Mouse (Mus musculus) adrenal gland, postnatal 14 days (tissue): ENCODE results near the gene Bri3. TPM values are rescaled to one million over a fixed set of nuclear protein-coding genes. Genes with fewer than 3 reads are reported as not detected.

Source experiments
- DNase-seq: peaks from one replicate; pipeline ENCODE4 v3.0.0; 2021; ENCODE audit warnings: mixed read lengths
- long read RNA-seq, 2 experiments: library from polyadenylated mRNA; stranded (forward); transcript quantifications; one replicate each; pipeline ENCODE4 v2.0.0; 2021
- total RNA-seq: library from RNA; stranded (reverse); gene quantifications from 2 replicates; pipeline ENCODE4 v1.2.3, GENCODE M21; 2021

The Bri3 gene
- total RNA-seq, result 123 and 128 TPM in 2 replicates
- long read RNA-seq, experiment 1, transcript Bri3-201 (3 exons, 955 nt), result major isoform, 22 of 29 reads
- long read RNA-seq, experiment 1, partial matches to known transcripts, result 2 of 29 reads
- long read RNA-seq, experiment 1, other reads (novel, unspliced or antisense), result 5 of 29 reads
- long read RNA-seq, experiment 2, transcript Bri3-201 (3 exons, 955 nt), result major isoform, 28 of 36 reads
- long read RNA-seq, experiment 2, partial matches to known transcripts, result 7 of 36 reads
- long read RNA-seq, experiment 2, other reads (novel, unspliced or antisense), result 1 of 36 reads

DNA sequence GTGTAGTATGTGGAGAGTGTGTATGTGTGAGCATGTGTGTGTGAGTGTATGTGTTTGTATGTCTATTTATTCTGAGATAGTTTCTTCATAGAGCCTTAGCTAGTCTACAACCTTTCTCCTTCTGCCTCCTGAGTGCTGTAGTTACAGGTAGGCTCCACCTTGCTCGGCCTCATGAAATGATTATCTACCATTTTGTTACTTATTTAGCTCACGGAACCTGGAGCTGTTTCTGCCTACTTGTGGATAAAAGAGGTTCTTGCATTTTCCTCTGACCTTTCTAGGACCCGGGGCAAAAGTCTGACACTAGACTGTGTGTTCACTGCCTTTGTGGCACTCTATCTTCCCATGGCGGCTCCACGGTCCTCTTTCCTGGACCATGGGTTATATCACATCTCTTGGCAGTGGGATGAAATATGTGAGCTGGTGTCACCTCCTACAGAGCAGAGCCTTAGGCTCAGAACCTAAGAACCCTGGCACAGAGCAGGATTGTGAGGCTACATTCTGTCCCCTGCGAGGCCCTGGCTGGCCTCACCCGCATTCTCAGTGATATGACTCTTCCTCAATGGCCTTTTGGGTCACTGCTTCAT lies at the start of gene Bri3:
Bri3 (plus strand) TSS at position 537 of the 587 bp plus-strand sequence.
- DNase-seq, result no peak

DNA sequence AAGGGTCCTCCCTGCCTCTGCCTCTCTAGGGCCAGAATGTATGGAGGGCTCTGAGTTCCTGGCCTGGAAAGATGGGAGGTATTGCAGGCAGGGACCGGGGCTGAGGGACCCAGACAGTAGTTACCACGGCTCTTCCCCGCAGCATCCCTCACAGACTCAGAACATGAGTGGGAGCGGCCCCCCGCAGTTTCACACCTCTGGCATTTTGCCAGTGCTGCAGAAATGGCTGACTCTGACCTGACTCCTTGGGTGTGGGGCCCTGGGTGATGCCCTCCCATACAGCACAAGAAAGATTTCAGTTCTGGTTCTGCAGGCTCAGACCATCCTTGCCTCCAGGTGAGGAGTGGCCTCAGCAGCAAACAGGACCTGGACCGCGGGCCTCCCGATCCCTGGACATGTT lies 48.7 kb upstream of the Bri3 start:
- no peak for DNase-seq

DNA sequence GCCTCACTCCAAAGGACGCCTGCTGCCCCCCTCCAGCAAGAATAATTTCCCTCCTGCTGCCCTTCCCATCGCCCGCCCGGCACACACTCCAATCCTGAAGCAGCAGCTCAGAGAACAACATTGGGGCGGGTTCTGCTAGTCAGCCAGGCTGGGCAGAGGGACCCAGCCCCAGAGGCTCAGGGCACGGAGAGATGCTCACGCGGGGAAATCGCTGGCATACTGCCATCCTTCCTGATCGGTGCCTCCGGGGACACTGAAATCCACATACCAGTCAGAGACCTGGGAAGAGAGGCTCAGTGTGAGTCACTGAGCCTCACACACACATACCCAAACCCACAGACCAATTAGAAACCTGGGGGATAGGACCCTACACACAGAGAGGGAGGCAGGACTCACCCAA lies 43.6 kb upstream of the Bri3 start:
- DNase-seq, result no peak

DNA sequence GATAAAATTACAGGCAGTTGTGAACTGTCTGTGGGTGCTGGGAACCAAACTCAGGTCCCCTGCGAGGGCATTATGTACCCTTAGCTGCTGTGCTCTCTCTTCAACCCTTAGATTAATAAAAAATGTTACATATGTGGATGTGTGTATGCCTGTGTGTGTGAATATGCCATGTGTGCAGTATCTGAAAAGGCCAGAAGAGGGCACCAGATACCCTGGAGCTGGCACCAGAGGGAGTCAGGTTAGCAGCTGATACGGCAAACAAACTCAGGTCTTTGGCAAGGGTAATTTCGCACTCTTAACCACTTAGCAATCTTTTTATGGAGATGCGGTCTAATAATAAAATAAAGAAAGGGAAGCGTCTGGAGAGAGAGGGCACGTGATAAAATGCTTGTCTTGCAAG lies 41.8 kb upstream of the Bri3 start:
- no peak for DNase-seq

DNA sequence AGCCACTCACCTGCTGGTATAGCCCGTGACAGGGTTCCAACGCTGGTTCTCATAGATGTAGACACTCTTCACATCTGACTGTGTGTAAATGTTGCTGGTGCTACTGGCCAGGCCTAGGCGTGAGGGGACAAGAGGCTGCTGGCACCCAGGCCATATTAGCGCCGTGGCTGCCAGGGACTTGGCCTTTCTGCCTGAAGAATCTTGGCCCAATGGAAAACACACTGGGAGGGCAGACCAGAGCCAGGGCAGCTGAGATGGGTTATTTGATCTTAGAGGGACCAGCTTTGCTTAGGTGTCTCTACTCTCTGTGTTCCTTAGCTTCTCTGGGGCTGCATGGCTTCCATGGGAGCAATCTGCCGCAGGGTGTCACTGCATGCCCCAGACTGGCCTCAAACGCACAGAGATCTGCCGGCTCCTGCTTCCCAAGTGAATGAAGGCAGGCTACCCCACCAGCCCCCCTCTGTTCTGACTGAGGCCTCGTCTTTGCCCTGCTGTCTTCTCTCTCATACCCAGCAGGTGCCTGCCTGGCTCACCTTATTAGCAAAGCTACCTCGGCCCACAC lies 40.8 kb upstream of the Bri3 start:
- no peak for DNase-seq

DNA sequence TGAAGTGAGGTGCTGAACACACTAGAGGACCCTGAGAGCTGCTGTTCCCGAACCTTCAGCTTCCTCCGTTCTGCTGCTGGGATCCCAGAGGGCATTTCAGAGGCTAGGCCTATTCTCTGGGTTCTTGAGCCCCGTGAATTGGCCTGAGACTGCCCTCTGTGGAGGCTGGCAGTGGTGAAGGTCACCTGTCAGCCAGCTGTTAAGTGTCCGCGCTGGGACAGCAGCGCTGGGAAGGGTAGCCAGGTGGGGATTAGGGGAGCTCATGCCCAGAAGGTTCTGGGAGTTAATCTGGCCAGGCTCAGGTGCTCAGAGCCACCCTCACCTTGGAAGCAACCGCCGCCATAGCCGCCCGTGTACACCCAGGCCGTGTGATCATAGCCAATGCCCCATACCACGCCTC lies 39.9 kb upstream of the Bri3 start:
- DNase-seq, result no peak

DNA sequence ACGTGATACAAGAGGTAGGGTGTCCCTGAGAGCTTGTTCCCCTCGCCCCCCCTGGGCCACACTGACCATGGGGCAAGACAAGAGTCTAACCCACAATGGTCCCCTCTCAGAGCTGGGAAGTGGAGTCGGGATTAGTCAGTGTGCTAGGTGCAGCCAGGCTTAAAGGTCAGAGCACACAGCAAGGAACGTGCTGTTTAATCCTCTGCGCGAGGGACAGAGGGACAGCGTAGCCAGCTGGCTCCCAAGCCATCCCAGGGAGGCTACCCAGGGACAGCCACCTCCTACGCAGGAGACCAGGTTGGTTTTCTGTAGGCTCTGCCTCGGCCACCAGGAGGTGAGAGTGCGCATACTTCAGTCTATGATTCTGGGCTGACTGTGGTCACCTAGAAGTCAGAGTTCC lies 39.3 kb upstream of the Bri3 start:
- no peak for DNase-seq

DNA sequence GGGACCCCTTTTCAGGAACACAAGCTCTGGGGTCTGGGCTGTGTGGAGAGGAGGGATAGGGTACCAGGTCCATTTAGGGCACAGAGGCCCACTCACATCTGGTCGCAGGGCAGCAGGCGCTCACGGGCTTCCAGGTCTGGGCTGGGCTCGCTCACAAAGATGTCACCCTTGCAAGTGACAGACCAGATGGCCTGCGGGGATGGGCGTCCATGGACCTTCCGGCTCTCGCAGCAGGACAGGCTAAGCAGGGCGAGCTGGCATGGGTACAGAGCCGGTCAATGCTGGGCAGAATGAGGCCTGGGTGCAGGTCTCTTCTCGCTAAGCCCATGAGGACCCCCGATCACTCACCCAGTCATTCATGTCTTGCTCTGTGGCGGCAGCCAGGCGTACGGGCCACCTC lies 38.2 kb upstream of the Bri3 start:
- no peak for DNase-seq

DNA sequence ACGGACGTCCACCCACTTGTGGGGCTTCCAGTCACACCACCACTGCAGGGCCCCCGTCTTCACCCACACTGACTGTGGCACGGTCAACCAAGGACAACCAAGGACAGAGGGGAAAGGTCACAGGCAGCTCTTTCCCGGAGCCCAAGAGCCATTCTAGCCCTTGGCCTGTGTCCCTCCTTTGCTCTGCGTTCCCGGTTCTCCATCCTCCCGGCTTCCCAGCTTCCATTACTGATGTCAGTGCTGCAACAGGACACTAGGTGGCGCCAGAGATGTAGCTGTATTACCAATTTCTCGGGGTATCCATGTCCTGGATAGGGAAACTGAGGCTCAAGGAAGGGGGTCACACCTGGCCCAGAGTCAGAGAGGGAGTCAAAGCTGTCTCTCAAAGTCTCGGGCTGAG lies 36.8 kb upstream of the Bri3 start:
- peak; percentile 58 for DNase-seq

DNA sequence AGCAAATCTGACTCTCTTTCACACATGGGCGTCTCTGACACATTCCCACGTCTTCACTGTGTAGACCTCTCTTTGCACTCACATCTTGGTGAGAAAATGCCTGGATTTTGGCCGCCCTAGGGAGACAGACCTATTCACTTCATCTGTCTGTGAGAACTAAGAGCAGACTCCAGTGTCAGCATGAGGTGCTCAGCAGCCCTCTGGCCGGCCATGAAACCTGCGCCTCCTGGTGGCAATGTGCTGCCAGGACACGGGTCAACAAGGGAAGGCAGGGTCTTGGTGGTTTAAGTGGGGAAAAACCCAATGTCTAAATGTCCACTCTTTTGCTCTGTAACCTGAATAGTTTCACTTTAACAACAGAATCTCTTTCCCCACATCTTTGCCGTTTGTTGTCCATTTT lies 29.8 kb upstream of the Bri3 start:
- DNase-seq, result peak; percentile 82

DNA sequence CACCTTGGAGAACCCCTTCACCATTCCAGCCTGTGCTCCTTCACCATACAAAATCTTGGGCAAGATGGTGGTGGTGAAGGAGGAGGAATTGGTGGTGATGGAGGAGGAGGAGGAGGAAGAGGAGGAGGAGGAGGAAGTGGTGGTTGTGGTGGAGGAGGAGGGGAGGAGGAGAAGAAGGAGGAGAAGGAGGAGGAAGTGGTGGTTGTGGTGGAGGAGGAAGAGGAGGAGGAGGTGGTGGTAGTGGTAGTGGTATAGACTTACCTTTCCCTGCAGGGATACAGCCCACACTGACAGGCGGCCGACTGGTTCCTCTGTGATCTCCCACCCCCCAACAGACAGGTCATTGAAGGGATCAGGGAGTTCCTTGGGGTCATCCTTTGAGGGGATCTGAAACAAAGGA lies 28.2 kb upstream of the Bri3 start:
- no peak for DNase-seq

DNA sequence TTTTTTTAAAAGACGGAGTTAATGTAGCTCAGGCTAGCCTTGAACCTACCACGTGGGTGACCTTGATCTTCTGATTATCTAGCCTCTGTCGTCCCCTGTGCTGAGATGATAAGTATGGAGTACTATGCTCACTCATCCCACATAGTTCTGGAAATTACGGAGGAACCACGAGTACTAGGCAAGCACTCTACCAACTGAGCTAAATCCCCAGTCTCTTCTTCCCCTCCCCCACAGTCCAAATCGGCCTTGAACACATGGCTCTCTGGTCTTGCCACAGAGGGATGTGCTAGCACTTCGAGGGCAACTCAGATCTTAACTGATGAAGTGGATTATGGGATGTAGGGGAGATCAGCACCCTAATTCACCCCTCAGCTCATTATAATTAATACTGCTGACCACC lies 26.2 kb upstream of the Bri3 start:
- peak; percentile 61 for DNase-seq

DNA sequence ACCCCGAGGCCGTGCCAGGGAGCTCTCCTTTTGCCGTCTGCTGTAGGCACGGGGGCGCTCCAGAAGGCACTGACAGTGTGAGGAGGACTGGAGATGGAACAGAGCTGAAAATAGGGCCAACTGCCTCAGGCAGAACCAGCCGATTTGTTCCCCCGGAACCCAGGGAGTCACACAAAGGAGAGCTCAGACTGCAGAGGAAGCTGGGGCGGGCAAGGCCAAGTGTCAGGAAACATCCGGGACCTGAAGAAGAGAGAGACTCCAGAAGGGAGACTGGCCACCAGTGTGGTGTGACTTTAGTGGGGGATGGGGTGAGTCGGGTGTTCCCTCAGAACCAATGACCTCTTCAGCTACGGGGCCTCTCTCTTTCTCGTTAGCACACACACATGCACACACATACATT lies 24.9 kb upstream of the Bri3 start:
- DNase-seq, result peak; percentile 43

DNA sequence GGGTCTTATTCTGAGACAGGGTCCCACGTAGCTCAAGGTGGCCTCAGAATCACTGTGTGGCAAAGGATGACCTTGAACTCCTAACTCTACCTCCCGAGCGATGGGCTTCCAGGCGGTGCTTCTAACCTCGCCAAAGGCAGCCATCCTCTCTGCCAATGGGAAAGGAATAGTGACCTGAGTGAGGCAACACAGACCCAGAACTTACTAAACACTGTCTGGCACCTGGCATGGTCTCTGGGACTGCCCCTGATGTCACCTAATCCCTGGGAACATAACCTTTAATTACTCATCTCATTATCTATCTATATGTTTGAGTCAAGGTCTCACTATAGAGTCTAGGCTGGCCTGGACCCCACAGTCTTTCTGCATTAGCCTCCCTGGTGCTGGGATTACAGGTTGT lies 24.3 kb upstream of the Bri3 start:
- no peak for DNase-seq

DNA sequence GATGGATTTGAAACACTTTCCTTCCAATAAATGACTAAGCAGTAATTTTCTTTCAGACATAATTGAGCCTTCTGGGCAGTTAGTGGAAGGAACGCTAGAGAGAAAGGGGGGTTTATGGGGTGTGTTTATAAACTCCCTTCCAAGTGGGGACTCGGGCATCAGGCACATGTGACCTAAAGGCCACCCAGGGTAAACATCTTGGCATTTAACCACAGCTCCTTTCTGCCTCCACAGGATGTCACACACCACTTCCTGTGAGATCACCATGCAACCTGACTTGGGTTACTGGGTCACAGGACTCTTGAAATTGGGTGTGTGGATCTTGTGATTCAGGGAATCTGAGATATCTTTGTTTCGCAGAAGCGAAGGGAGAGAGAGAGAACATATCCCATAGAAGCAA lies 22.9 kb upstream of the Bri3 start:
- peak; percentile 63 for DNase-seq

DNA sequence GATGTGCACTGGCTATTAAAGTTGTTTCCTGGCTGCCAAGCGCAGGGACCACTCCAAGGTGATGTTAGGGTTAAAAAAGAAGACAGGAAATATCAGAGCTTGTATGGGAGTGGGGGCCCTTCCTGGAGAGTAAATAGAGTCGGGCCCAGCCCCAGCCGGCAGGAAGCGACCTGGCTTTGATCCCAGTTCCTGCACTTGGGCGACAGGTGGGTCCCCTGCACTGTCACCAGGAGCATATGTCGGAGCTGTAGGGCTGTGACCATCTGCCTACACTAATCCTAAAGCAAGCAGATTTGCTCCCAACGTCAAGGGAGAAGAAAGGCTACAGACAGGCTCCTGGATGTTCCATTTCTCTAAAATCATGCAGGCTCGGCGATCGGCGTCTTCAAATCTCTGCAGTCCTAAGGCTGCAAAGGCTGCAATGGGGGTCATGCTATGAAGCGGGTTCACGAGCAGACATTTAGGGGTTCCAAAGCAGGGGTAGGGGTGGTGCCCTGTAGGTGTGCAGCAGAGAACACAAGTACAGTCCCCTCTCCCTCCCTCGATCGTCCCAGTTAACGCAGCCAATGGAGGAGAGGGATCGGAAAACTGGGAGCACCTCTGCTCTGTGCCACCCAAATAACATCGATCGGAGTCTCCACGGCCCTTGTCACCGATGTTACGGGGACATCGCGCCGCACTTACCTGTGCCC lies 21.3 kb upstream of the Bri3 start:
- peak; percentile 72 for DNase-seq

DNA sequence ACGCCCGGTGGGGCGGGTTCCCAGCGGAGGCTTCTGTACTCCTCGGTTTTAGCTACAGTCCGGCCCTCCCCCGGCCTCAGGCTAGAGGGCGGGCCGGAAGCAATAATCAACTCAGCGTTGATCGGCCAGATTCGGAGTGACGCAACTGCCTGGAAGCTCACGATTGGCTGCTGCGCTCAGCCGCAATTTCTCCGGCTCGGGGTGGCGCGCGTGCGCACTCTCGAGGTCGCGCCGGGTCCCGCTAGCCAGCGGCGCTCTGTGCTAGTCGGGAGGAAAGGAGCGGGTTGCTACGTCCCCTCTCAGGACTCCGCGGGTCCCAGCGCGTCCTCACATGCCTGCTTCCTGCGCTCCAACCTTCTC lies 20.8 kb upstream of the Bri3 start, which contains the start of gene Tecpr1:
Tecpr1 (minus strand) TSS at position 113 of the 360 bp plus-strand sequence.
- peak; percentile 97 for DNase-seq

DNA sequence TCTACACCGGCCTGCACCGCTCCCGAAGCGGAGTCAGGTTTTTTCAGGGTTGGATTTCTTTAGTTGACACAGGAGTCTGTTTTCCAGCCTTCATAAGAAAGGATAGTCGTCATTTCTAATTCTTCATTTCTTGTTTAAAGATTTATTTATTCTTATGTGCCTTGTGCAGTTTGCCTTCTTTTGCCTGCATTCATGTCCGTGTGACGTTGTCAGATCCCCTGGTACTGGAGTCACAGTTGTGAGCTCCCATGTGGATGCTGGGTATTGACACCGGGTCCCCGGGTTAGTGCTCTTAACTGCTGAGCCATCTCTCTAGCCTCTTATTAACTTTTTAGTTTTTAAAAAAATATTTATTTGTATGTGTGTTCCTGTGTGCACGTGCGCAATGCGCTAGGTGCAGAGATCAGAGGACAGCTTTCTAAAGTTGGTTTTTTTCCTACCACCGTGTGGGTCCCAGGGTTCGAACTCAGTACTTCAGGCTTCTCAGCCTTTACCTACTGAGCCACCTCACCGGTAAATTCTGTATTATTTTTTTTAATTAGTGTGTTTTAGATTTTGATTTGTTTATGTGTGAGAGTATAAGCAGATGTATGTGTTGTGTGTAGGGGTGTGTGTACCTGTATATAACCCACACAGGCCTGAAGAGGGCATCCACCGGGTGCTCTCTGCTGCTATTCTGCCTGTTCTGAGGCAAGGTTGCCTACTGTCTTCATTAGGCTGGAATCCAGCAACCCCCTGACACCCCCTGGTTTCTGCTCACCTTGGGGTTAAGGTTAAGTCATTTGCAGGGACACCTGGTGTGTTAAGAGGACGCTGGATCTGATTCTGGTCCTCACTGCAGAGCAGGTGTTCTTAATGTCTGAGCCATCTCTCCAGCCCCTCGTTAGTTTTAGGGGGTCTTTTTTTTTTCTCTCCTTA lies 20.1 kb upstream of the Bri3 start:
- no peak for DNase-seq

DNA sequence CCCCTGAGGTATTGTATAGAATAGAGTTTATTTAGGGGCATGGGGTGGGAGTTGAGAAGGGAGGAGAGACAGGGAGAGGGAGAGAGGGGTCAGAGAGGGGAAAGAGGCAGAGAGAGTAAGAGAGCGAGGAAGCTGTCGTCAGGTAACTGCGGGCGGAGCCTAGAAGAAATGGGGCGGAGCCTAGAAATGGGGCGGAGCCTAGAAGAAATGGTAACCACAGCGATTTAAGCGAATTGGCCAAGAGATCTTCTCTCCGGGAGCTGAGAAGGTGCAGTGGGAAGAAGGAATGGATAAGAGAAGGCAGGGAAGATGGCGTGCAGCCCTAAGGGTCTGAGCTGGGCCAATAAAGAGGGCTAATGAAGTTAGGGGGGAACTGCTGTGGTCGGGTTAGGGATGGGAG lies 18.0 kb upstream of the Bri3 start:
- DNase-seq, result no peak

DNA sequence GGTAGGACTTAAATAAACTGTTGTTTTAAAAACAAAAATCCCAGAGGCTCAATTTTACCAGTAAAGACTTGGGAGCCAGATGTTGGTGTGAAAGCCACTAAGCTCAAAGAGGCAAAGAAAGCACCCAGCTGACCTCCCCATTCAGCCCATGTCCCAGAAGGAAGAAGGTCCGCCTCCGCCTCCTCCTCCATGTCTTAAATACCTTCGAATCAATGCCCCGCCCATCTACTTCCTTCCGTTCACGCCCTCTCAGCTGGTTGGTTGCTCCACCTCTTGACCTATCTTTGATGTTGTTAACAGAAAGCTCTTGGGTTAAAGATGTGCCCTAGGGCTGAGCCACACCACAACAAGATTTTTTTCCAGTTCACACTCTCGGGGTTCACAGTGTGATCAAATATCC lies 14.0 kb upstream of the Bri3 start:
- no peak for DNase-seq

DNA sequence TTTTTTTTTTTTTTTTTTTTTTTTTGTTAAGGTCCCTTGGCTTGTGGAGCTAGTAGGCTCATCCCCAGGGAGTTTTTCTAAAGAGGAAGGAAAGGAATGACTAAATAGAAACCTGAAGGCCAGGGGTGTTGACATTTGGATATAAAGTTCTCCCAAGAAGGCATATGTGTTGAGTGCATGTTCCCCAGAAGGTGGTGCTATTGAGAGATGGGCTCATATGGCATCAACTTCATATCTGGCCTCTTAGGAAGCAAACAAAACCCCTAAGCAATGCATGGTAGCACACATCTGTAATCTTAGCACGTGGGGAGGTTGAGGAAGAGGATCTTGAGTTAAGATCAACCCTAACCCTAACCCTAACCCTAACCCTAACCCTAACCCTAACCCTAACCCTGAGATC lies 12.8 kb upstream of the Bri3 start:
- no peak for DNase-seq

DNA sequence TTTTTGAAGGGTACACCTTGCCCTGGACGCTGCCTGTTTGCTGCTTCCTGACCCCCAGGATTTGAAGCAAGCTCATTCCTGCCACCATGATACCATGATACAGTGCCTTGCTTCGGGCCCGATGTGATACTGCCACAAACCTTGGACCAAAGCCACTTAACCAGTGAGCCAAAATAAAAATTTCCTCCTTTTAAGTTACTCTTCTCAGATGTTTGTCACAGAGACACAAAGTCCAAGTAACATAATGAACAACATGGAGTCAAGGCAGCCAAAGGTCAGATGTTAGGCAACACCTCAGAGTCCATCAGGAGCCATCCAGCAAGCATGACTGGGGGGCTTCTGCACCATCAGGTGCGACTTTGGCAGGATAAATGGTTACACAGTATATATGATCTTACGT lies 11.7 kb upstream of the Bri3 start:
- DNase-seq, result no peak
